Mouse (Mus musculus) stomach, postnatal 0 days (tissue): ENCODE data around the gene Brf1.

ENCODE experiments used
- CTCF ChIP-seq: IDR thresholded peaks from 2 replicates; pipeline ENCODE4 v1.5.1; 2016; ENCODE audit warnings: antibody characterized with exemption, low read depth, mild to moderate bottlenecking, moderate library complexity
- EP300 ChIP-seq: optimal IDR thresholded peaks from 2 replicates; pipeline ENCODE3; 2016; ENCODE audit warnings: antibody characterized with exemption

DNA sequence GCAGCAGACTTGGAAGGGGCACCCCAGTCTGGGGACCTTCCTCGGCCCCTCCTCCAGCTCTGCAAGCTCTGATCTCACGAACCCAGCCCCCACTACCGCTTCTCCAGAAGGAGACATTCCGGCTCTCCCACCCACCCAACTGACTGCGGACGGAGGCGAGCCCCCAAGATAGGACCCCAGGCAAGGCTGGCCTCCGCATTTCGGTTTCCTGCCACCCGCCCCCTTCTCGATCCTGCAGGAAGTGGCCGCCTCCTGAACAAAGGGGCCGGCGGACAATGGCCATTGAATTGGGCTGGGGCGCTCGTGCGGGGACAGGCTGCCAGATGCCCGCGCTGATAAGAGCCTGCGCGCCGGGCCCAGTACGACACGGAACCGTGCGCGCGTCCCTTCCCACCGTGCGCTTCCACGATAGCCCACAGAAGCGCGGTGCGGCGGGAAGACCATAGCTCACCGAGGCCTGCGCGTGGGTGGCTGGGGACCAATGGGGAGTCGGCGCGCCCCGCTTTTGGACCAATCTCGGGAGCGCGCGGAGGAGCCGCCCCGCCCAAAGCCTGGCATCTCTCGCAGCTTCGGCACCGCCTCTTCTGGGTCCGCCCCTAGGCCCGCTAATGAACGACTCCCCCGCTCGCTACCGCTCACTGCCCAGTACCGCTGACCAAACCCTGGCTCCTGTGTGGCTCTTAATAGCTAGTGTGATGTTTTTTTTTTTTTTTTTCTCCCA lies 50.3 kb downstream of the Brf1 start:
- TF ChIP-seq CTCF = no peak
- TF ChIP-seq EP300 = no peak
